Mouse (Mus musculus) brain, embryonic 14.5 days (tissue): Measurements from ENCODE around the gene Pde4b.

Experiments
- CTCF ChIP-seq: fragments of 200-500 bp; IDR thresholded peaks from 2 replicates; pipeline ENCODE4 v1.5.1; 2012; ENCODE audit warnings: inconsistent platforms, mild to moderate bottlenecking, moderate library complexity, borderline replicate concordance; ENCODE audit not compliant: insufficient read depth, insufficient read length; ENCODE audit errors: extremely low read depth
- POLR2A ChIP-seq: fragments of 200-500 bp; IDR thresholded peaks from 2 replicates; pipeline ENCODE4 v1.6.1; 2012; ENCODE audit warnings: mild to moderate bottlenecking, inconsistent platforms, borderline replicate concordance; ENCODE audit not compliant: poor library complexity, insufficient read depth, insufficient read length, severe bottlenecking; ENCODE audit errors: extremely low read depth

DNA sequence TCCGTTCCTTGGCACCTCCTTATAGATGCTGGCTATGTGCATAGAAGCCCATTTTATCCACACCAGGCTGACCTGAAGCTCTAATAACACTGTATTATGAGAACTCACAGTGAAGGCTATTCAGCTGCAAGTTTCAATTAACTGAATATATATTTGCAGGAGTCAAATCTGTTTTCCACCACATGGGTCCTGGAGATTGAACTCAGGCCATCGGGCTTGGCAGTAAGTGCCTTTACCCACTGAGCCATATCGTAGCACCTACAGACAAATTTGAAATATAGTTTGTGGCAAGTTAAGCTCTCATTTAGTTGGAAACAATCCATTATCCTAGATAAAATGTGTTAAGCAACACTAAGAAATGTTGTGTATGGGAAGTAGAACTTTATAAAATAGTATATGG is 53.9 kb downstream of the Pde4b start:
- TF ChIP-seq CTCF (no peak), POLR2A (no peak)
